Mouse (Mus musculus) kidney, embryonic 15.5 days (tissue): ENCODE results near the gene Slc22a21. TPM values are rescaled to one million over a fixed set of nuclear protein-coding genes. Genes with fewer than 3 reads are reported as not detected.
"Not testable (repeated sequence)": the region's sequence is repeated elsewhere in the genome, so short reads cannot be mapped to it uniquely, and the experiment has no call there.

Source experiments
- ATAC-seq: fragments of 200-750 bp; cut with Nextera tagmentation; replicated peaks from 2 replicates; pipeline ENCODE4 v1.8.0; 2017; ENCODE audit warnings: moderate TSS enrichment; ENCODE audit not compliant: low FRiP score
- H3K27ac ChIP-seq: fragments of 300-500 bp; sonication (generic); 2 replicates; pipeline ENCODE4 v1.5.1; 2015; ENCODE audit warnings: mild to moderate bottlenecking, inconsistent platforms
- H3K27me3 ChIP-seq: fragments of 300-500 bp; sonication (generic); 2 replicates; pipeline ENCODE4 v1.6.1; 2015; ENCODE audit warnings: inconsistent platforms
- H3K36me3 ChIP-seq: fragments of 300-500 bp; sonication (generic); 2 replicates; pipeline ENCODE4 v1.6.1; 2015; ENCODE audit warnings: inconsistent platforms
- H3K4me1 ChIP-seq: fragments of 300-500 bp; sonication (generic); 2 replicates; pipeline ENCODE4 v1.6.1; 2015; ENCODE audit warnings: inconsistent platforms
- H3K4me2 ChIP-seq: fragments of 300-500 bp; sonication (generic); 2 replicates; pipeline ENCODE4 v1.6.1; 2015; ENCODE audit warnings: moderate library complexity, mild to moderate bottlenecking, inconsistent platforms
- H3K4me3 ChIP-seq: fragments of 300-500 bp; sonication (generic); replicated peaks from 2 replicates; pipeline ENCODE4 v1.5.1; 2015; ENCODE audit warnings: mild to moderate bottlenecking, inconsistent platforms
- H3K9ac ChIP-seq: fragments of 300-500 bp; sonication (generic); 2 replicates; pipeline ENCODE4 v1.6.1; 2015; ENCODE audit warnings: mild to moderate bottlenecking, inconsistent platforms
- H3K9me3 ChIP-seq: fragments of 300-500 bp; sonication (generic); replicated peaks from 2 replicates; pipeline ENCODE4 v1.6.1; 2016; ENCODE audit warnings: inconsistent platforms
- WGBS: fragments of 180-500 bp; shearing (Covaris S2); methylation state at CpG from one replicate; pipeline ENCODE4 v1.1.7; 2015; ENCODE audit warnings: mixed read lengths; 5-methylcytosine and 5-hydroxymethylcytosine counted together
- polyA plus RNA-seq: library from polyadenylated mRNA; unstranded; fragments of >200 nt; fragmentation: Nextera tagmentation; extraction: Ambion mirVana; gene quantifications from 2 replicates; pipeline ENCODE4 v1.2.1, GENCODE M21; 2015

The Slc22a21 gene
- polyA plus RNA-seq, 1 experiment from 2014 or later = 5.6 TPM

DNA sequence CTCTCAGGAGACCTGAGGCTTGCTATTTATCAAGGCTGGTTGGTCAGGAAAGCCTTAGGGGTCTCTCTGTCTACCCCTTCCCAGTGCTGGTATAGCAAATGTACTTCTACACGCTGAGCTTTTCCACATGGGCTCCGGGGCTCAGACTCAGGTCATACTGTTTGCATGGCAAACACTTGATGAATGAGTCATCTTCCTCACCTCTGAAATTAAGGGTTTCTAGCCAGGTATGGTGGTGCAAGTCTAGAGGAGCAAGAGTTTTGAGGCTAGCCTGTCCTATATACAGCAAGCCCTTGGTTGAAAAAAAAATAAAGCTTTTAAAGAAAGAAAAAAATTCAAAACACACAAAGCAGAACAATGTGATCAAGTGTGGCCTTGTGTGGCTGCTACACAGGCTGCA, 31.1 kb upstream of the Slc22a21 start:
- no peak for ATAC-seq
- Histone ChIP-seq H3K27ac (no peak overlapping the region), H3K4me2 (no peak overlapping the region), H3K4me1 (peaks cover 7% of the 10 kb centered on the region; the same call in 1 of the 2 replicates), H3K9me3 (no peaks in the 10 kb centered on the region), H3K9ac (no peak overlapping the region), H3K4me3 (no peak overlapping the region), H3K36me3 (no peaks in the 10 kb centered on the region), H3K27me3 (no peaks in the 10 kb centered on the region)
- WGBS = 84% methylated on average over 2 of the region's 2 CpGs

GRCm38 (mm10) chr11:54008416-54008920, 28.3 kb upstream of the Slc22a21 start:
- H3K27me3 ChIP-seq = no peaks in the 10 kb centered on the region
- H3K4me2 ChIP-seq = no peak overlapping the region
- H3K27ac ChIP-seq = no peak overlapping the region
- peaks cover 7% of the 10 kb centered on the region; the same call in 1 of the 2 replicates for H3K4me1 ChIP-seq
- no peaks in the 10 kb centered on the region for H3K36me3 ChIP-seq
- WGBS = 63% methylated on average over 10 of the region's 10 CpGs
- ATAC-seq = no peak
- no peak overlapping the region for H3K9ac ChIP-seq
- H3K9me3 ChIP-seq = no peaks in the 10 kb centered on the region
- no peak overlapping the region for H3K4me3 ChIP-seq

GRCm38 (mm10) chr11:54007717-54008116, 27.6 kb upstream of the Slc22a21 start:
- Histone ChIP-seq H3K9ac (no peak overlapping the region), H3K36me3 (no peaks in the 10 kb centered on the region), H3K4me1 (peaks cover 11% of the 10 kb centered on the region; the same call in 1 of the 2 replicates), H3K27ac (no peak overlapping the region), H3K9me3 (no peaks in the 10 kb centered on the region), H3K4me2 (no peak overlapping the region), H3K27me3 (no peaks in the 10 kb centered on the region), H3K4me3 (no peak overlapping the region)
- no peak for ATAC-seq
- 85% methylated on average over 11 of the region's 11 CpGs for WGBS

GRCm38 (mm10) chr11:54006901-54007300, 26.8 kb upstream of the Slc22a21 start:
- Histone ChIP-seq H3K4me3 (no peak overlapping the region), H3K4me1 (peaks cover 15% of the 10 kb centered on the region; the same call in 1 of the 2 replicates), H3K4me2 (no peak overlapping the region), H3K27me3 (no peaks in the 10 kb centered on the region), H3K27ac (no peak overlapping the region), H3K9ac (no peak overlapping the region), H3K36me3 (no peaks in the 10 kb centered on the region), H3K9me3 (no peaks in the 10 kb centered on the region)
- WGBS = 61% methylated on average over 4 of the region's 4 CpGs
- no peak for ATAC-seq

DNA sequence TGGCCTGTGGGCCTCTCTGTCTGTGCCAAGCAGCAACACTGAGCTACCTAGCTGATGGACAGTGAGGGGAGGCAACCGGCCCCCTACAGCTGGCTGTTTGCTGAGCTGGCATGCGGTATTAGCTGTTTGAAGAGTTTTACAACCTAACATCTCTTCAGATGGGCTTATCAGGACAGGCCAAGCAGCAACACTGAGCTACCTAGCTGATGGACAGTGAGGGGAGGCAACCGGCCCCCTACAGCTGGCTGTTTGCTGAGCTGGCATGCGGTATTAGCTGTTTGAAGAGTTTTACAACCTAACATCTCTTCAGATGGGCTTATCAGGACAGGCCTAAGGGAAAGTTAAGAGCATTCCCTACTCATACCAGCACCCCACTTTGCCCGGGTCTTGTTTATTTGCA, 26.2 kb upstream of the Slc22a21 start:
- ATAC-seq, H3K27me3 ChIP-seq, H3K36me3 ChIP-seq, H3K9ac ChIP-seq, H3K4me2 ChIP-seq, H3K9me3 ChIP-seq, H3K4me3 ChIP-seq, H3K27ac ChIP-seq: not testable (repeated sequence)
- WGBS = 35% methylated on average over 5 of the region's 5 CpGs
- H3K4me1 ChIP-seq = peaks cover 15% of the 10 kb centered on the region; the same call in 1 of the 2 replicates

- peaks cover 15% of the 10 kb centered on the region; the same call in 1 of the 2 replicates for H3K4me1 ChIP-seq
- H3K9me3 ChIP-seq = no peaks in the 10 kb centered on the region
- no peak overlapping the region for H3K4me2 ChIP-seq
- H3K27ac ChIP-seq = no peak overlapping the region
- H3K9ac ChIP-seq = no peak overlapping the region
- no peak overlapping the region for H3K4me3 ChIP-seq
- WGBS = 72% methylated on average over 3 of the region's 3 CpGs
- peak; percentile 81 for ATAC-seq
- no peaks in the 10 kb centered on the region for H3K36me3 ChIP-seq
- no peaks in the 10 kb centered on the region for H3K27me3 ChIP-seq
Measured at GRCm38 (mm10) chr11:54004734-54005133, 24.6 kb upstream of the Slc22a21 start.

DNA sequence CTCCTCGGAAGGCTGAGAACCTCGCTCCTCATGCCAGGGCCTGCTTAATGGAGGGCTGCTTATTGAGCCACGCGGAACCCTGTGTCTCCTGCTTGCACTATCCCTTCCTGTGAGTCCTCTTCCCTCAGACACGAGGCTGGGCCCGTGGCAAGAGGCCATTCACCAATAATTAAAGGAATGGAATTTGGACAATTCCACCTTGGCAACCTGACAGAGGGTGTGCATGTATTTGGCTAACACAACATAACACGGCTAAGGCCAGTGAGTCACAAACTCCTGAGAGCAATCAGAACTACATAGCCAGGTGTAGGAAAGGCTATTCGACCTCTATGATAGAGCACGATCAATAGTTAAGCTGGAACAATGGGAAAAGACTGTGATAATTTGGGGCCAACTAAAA, 24.1 kb upstream of the Slc22a21 start:
- ATAC-seq = no peak
- Histone ChIP-seq H3K27me3 (no peaks in the 10 kb centered on the region), H3K36me3 (no peaks in the 10 kb centered on the region), H3K4me1 (peaks cover 15% of the 10 kb centered on the region; the same call in 1 of the 2 replicates), H3K27ac (no peak overlapping the region), H3K4me3 (no peak overlapping the region), H3K4me2 (no peak overlapping the region), H3K9me3 (no peaks in the 10 kb centered on the region), H3K9ac (no peak overlapping the region)
- WGBS = 76% methylated on average over 9 of the region's 9 CpGs

- peak; percentile 55; the same call in 1 of the 2 replicates for ATAC-seq
- H3K9me3 ChIP-seq, H3K27me3 ChIP-seq, H3K27ac ChIP-seq, H3K4me3 ChIP-seq, H3K9ac ChIP-seq, H3K4me2 ChIP-seq, H3K36me3 ChIP-seq: not testable (repeated sequence)
- H3K4me1 ChIP-seq = peaks cover 14% of the 10 kb centered on the region; the same call in 1 of the 2 replicates
- 28% methylated on average over 12 of the region's 12 CpGs for WGBS
Measured at GRCm38 (mm10) chr11:54002761-54003717, 22.9 kb upstream of the Slc22a21 start.

DNA sequence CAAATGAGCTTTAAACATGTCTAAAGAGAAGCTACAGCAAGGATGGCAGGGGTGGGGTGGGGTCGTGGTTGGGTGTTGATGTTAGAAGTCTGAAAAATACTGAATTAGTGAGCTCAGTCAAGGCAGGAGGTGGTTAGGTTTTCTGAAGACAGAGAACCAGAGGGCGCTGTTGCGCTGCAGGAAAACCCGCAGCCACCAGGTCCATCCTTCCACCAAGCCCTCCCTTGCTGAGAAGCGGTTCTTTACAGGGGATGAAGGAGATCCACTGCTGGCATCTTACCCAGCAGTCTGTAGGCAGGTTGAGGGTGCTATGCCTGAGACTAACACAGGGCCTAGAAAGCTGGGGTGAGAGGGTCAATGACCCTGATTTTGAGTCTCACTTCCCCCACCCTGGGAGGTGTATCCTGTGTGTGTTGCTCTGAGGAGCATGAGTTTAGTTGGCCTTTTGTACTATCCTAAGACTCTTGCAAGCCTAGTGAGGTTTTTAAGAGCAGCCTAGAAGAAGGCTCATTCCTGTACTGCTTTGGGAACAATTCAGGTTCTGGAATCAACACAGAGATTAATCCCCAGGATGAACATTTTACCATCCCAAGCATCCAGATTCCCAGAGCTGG, 22.1 kb upstream of the Slc22a21 start:
- Histone ChIP-seq H3K9ac (no peak overlapping the region), H3K4me1 (peaks cover 10% of the 10 kb centered on the region; the same call in 1 of the 2 replicates), H3K36me3 (no peaks in the 10 kb centered on the region), H3K4me3 (no peak overlapping the region), H3K9me3 (no peaks in the 10 kb centered on the region), H3K27me3 (no peaks in the 10 kb centered on the region), H3K27ac (no peak overlapping the region), H3K4me2 (no peak overlapping the region)
- ATAC-seq = 0 out of 2 replicates have a peak, but pooled peaks have one; percentile 34
- WGBS = 6% methylated on average over 5 of the region's 5 CpGs

DNA sequence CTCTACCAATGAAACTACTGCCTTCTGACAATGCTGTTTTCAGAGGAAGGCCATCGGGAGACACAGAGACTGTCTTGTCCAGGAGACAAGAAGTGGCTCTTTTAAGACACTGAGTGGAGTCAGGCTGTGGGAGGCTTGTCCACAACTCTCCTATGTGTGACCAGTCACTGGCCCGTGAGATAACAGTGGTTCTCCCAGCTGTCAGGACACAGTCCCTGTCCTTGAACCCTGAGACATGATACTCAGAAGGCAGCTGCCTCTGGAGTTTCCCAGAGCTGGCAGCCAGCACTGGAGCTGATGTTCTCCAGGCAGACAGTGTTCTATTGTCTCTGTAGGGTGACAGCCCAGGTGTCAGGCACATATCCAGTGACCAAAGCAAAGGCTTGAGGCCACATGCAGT, 17.5 kb upstream of the Slc22a21 start:
- no peak for ATAC-seq
- Histone ChIP-seq H3K4me3 (no peak overlapping the region), H3K9ac (no peak overlapping the region), H3K4me1 (0 out of 2 replicates have a peak, but pooled peaks cover 4% of the 10 kb centered on the region), H3K9me3 (no peaks in the 10 kb centered on the region), H3K27ac (no peak overlapping the region), H3K4me2 (no peak overlapping the region), H3K36me3 (no peaks in the 10 kb centered on the region), H3K27me3 (no peaks in the 10 kb centered on the region)
- 58% methylated on average over 2 of the region's 2 CpGs for WGBS

GRCm38 (mm10) chr11:53992264-53992663, 12.1 kb upstream of the Slc22a21 start:
- no peaks in the 10 kb centered on the region for H3K4me1 ChIP-seq
- no peaks in the 10 kb centered on the region for H3K36me3 ChIP-seq
- H3K27me3 ChIP-seq = no peaks in the 10 kb centered on the region
- 85% methylated on average over 4 of the region's 4 CpGs for WGBS
- no peak for ATAC-seq
- no peak overlapping the region for H3K4me2 ChIP-seq
- H3K9me3 ChIP-seq = no peaks in the 10 kb centered on the region
- no peak overlapping the region for H3K27ac ChIP-seq
- no peak overlapping the region for H3K4me3 ChIP-seq
- H3K9ac ChIP-seq = no peak overlapping the region

GRCm38 (mm10) chr11:53989232-53989631, 9.1 kb upstream of the Slc22a21 start:
- no peaks in the 10 kb centered on the region for H3K4me1 ChIP-seq
- H3K4me3 ChIP-seq = no peak overlapping the region
- H3K4me2 ChIP-seq = no peak overlapping the region
- H3K36me3 ChIP-seq = no peaks in the 10 kb centered on the region
- H3K9ac ChIP-seq = no peak overlapping the region
- H3K27me3 ChIP-seq = no peaks in the 10 kb centered on the region
- no peak overlapping the region for H3K27ac ChIP-seq
- ATAC-seq = no peak
- 76% methylated on average over 1 of the region's 1 CpGs for WGBS
- H3K9me3 ChIP-seq = no peaks in the 10 kb centered on the region
